Mouse (Mus musculus) lung, embryonic 16.5 days (tissue): Measurements from ENCODE around the gene Tmem126a. TPM values are rescaled to one million over a fixed set of nuclear protein-coding genes. Genes with fewer than 3 reads are reported as not detected.

ENCODE experiments used
- ATAC-seq: fragments of 200-750 bp; cut with Nextera tagmentation; 2 replicates; pipeline ENCODE4 v1.8.0; 2017; ENCODE audit warnings: low read depth, mild to moderate bottlenecking, moderate library complexity
- H3K27ac ChIP-seq: fragments of 300-500 bp; sonication (generic); 2 replicates; pipeline ENCODE4 v1.5.1; 2014; ENCODE audit warnings: mild to moderate bottlenecking, control low read depth, low read length
- H3K27me3 ChIP-seq: fragments of 300-500 bp; sonication (generic); 2 replicates; pipeline ENCODE4 v1.6.1; 2014; ENCODE audit warnings: low read depth, low read length, mixed read lengths; ENCODE audit not compliant: control insufficient read depth, insufficient read depth
- H3K36me3 ChIP-seq: fragments of 300-500 bp; sonication (generic); 2 replicates; pipeline ENCODE4 v1.6.1; 2014; ENCODE audit warnings: low read length; ENCODE audit not compliant: control insufficient read depth, insufficient read depth
- H3K4me1 ChIP-seq: fragments of 300-500 bp; sonication (generic); replicated peaks from 2 replicates; pipeline ENCODE4 v1.6.1; 2014; ENCODE audit warnings: low read length, mixed read lengths; ENCODE audit not compliant: control insufficient read depth, insufficient read depth
- H3K4me2 ChIP-seq: fragments of 300-500 bp; sonication (generic); 2 replicates; pipeline ENCODE4 v1.6.1; 2014; ENCODE audit warnings: low read depth, low read length, control low read depth
- H3K4me3 ChIP-seq: fragments of 300-500 bp; sonication (generic); 2 replicates; pipeline ENCODE4 v1.5.1; 2014; ENCODE audit warnings: mild to moderate bottlenecking, low read length, control low read depth
- H3K9ac ChIP-seq: fragments of 300-500 bp; sonication (generic); 2 replicates; pipeline ENCODE4 v1.6.1; 2014; ENCODE audit warnings: low read length, control low read depth
- H3K9me3 ChIP-seq: fragments of 300-500 bp; sonication (generic); 2 replicates; pipeline ENCODE4 v1.6.1; 2016; ENCODE audit warnings: low read length; ENCODE audit not compliant: control insufficient read depth
- WGBS: fragments of 180-500 bp; shearing (Covaris S2); extraction: QIAGEN DNeasy Blood & Tissue Kit; methylation state at CpG from one replicate; pipeline ENCODE4 v1.1.7; 2014; 5-methylcytosine and 5-hydroxymethylcytosine counted together
- polyA plus RNA-seq: library from polyadenylated mRNA; unstranded; fragments of >200 nt; fragmentation: Nextera tagmentation; extraction: Ambion mirVana; gene quantifications from 2 replicates; pipeline ENCODE4 v1.2.1, GENCODE M21; 2015

Gene Tmem126a
- polyA plus RNA-seq, 1 experiment from 2014 or later: 94.1 TPM

- Histone ChIP-seq H3K4me3 (peak overlapping the region; percentile 81), H3K9me3 (no peaks in the 10 kb centered on the region), H3K27ac (peak overlapping the region; percentile 86; the same call in 1 of the 2 replicates), H3K36me3 (peaks cover 13% of the 10 kb centered on the region), H3K9ac (peak overlapping the region; percentile 84), H3K4me1 (no peaks in the 10 kb centered on the region; the same call in 1 of the 2 replicates), H3K27me3 (no peaks in the 10 kb centered on the region), H3K4me2 (peak overlapping the region; percentile 64)
- no peak for ATAC-seq
- WGBS: 22% methylated on average over 7 of the region's 7 CpGs
Observed at GRCm38 (mm10) chr7:90456149-90456844, 732 bp downstream of the Tmem126a start.

DNA sequence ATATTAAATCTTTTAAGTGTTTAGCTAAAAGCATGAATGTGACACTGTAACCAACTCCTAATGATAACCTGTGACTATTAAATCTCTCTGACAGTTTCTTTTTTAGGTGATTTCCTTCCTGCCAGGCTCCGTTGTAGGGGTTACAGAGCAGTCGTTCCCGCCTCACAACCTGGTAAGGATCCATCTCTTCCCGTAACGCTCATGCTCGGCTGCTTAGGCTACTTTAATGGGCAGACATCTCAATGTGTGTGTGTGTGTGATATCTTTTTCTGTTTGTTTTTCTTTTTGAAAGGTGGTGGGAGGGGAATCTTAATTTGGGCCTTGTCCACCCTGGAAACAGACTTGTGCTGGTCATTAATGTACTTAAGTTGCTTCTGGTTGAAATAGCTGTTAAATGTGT, 12.8 kb downstream of the Tmem126a start:
- H3K4me3 ChIP-seq: peak overlapping the region; percentile 97
- H3K4me2 ChIP-seq: peak overlapping the region; percentile 60
- H3K27me3 ChIP-seq: no peaks in the 10 kb centered on the region
- no peak overlapping the region for H3K27ac ChIP-seq
- H3K36me3 ChIP-seq: peaks cover 3% of the 10 kb centered on the region; the same call in 1 of the 2 replicates
- peak overlapping the region; percentile 99 for H3K9ac ChIP-seq
- WGBS: 0% methylated on average over 6 of the region's 6 CpGs
- no peaks in the 10 kb centered on the region; the same call in 1 of the 2 replicates for H3K4me1 ChIP-seq
- no peaks in the 10 kb centered on the region for H3K9me3 ChIP-seq
- no peak for ATAC-seq

DNA sequence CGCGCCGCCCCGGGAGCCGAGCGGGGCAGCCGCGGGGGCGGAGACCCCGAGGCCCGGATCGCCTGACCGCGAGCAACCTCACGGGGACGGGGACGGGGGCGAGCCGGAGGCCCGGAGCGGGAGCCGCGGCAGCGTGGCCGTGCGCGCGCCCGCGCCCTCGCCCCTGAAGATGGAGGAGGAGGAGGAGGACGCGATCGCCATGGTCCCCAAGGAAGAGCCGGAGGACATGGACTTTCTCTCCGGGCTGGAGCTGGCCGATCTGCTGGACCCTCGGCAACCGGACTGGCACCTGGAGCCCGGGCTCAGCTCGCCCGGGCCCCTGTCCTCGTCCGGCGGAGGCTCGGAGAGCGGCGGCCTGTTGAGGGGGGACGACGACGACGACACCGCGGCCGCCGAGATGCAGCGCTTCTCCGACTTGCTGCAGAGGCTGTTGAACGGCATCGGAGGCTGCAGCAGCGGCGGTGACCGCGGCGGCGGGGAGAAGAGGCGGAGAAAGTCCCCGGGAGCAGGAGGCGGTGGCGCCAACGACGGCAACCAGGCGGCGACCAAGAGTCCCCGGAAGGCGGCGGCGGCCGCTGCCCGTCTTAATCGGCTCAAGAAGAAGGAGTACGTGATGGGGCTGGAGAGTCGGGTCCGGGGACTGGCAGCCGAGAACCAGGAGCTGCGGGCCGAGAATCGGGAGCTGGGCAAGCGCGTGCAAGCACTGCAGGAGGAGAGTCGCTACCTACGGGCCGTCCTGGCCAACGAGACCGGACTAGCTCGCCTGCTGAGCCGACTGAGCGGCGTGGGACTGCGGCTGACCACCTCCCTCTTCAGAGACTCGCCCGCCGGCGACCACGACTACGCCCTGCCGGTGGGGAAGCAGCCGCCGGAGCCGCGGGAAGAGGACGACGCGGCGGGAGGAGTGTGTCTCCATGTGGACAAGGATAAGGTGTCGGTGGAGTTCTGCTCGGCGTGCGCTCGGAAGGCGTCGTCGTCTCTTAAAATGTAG, 13.6 kb downstream of the Tmem126a start:
- peak; percentile 76 for ATAC-seq
- Histone ChIP-seq H3K27me3 (no peaks in the 10 kb centered on the region), H3K4me2 (peak overlapping the region; percentile 60), H3K4me1 (no peaks in the 10 kb centered on the region; the same call in 1 of the 2 replicates), H3K9me3 (no peaks in the 10 kb centered on the region), H3K27ac (peak overlapping the region; percentile 98), H3K36me3 (peaks cover 3% of the 10 kb centered on the region; the same call in 1 of the 2 replicates), H3K9ac (peak overlapping the region; percentile 99), H3K4me3 (peak overlapping the region; percentile 97)
- under 1% methylated on average over 99 of the region's 123 CpGs for WGBS

DNA sequence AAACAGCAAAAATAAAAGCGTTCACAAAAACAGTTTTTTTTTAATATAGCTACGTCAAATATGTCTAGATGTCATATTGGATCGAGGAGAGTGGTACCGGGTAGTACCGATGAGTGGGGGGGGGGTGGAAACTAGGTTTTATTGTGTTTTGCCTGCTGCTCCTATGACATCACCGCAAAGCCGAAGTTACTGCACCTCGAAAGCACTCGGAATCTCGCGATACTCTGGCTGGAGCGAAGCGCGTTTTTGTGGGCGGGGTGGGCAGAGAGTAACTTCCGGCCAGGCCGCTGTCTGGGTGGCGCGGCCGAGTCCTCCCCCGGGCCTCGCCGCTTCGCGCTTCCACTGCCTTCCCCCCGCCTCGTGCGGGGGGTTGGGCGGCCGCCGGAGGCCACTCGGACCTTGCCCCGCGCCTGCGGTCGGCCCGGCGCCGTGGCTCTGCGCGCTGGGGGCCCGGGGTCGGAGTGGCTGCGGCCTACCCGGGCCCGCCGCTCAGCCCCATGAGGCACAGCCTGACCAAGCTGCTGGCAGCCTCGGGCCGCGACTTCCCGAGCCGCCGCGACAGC, 14.4 kb downstream of the Tmem126a start, which contains the start of gene Crebzf:
Gene Crebzf (plus strand): TSS at position 212 of the 563 bp plus-strand sequence.
- no peaks in the 10 kb centered on the region; the same call in 1 of the 2 replicates for H3K4me1 ChIP-seq
- H3K27ac ChIP-seq: peak within 1 kb of the TSS; percentile 98
- H3K9me3 ChIP-seq: no peaks in the 10 kb centered on the region
- peak; percentile 97 for ATAC-seq
- H3K36me3 ChIP-seq: peaks cover 2% of the 10 kb centered on the region; the same call in 1 of the 2 replicates
- H3K4me3 ChIP-seq: peak within 1 kb of the TSS; percentile 97
- H3K27me3 ChIP-seq: no peaks in the 10 kb centered on the region
- peak within 1 kb of the TSS; percentile 99 for H3K9ac ChIP-seq
- WGBS: 0% methylated on average over 45 of the region's 54 CpGs
- peak within 1 kb of the TSS; percentile 70 for H3K4me2 ChIP-seq

- 12% methylated on average over 4 of the region's 4 CpGs for whole genome bisulfite sequencing
- H3K4me3 ChIP-seq: peak overlapping the region; percentile 97
Observed at GRCm38 (mm10) chr7:90442070-90442469, 15.0 kb downstream of the Tmem126a start.

DNA sequence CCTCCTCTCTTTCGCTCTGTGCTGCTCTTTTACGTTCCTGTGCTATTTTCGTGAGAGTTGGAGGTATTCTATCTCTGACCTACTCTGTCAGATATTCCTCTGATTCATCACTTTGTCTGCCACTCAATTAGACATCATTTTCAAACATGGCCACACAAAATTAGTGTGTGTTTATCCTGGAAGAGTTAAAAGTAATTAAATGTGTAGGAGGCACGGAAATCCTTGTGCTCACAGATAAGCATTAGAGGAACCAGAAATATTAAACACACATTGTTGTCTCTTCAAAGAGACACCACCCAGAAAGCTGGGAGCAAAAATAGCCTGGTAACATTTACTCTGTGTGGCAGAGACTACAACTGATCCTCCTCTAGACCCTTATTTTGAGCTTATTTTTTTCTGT, 17.0 kb downstream of the Tmem126a start:
- H3K4me3 ChIP-seq: no peak overlapping the region
- no peak for ATAC-seq
- no peak overlapping the region for H3K9ac ChIP-seq
- no peak overlapping the region for H3K4me2 ChIP-seq
- H3K4me1 ChIP-seq: no peaks in the 10 kb centered on the region
- no peaks in the 10 kb centered on the region for H3K9me3 ChIP-seq
- no peaks in the 10 kb centered on the region for H3K36me3 ChIP-seq
- 74% methylated on average over 4 of the region's 4 CpGs for WGBS
- no peaks in the 10 kb centered on the region for H3K27me3 ChIP-seq
- H3K27ac ChIP-seq: no peak overlapping the region

More at GRCm38 (mm10) chr7:90442070-90442469, 15.0 kb downstream of the Tmem126a start:
- no peaks in the 10 kb centered on the region; the same call in 1 of the 2 replicates for H3K36me3 ChIP-seq
- peak; percentile 2; the same call in 1 of the 2 replicates for ATAC-seq
- peak overlapping the region; percentile 99 for H3K9ac ChIP-seq
- H3K4me1 ChIP-seq: no peaks in the 10 kb centered on the region; the same call in 1 of the 2 replicates
- no peaks in the 10 kb centered on the region for H3K27me3 ChIP-seq
- no peaks in the 10 kb centered on the region for H3K9me3 ChIP-seq
- H3K27ac ChIP-seq: peak overlapping the region; percentile 98
- peak overlapping the region; percentile 70 for H3K4me2 ChIP-seq

- no peak overlapping the region for H3K9ac ChIP-seq
Observed at GRCm38 (mm10) chr7:90432221-90432620, 24.8 kb downstream of the Tmem126a start.

DNA sequence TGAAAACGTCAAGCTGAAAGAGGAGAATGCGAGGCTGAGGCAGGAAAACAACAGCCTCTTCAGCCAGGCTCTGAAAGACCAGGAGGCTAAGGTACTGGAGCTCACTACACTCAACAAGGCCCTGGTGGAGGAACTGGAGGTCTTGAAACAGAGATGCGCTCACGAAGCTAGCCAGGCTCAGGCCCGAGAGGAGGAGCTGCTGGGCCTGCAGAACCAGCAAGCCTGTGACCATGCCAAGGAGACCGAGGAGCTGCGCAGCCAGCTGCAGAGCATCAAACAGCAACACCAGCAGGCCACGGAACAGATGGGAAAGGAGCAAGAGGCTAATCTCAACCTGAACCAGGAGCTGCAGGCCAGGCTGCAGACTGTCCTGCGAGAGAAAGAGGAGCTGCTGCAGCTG, 30.0 kb downstream of the Tmem126a start:
- Histone ChIP-seq H3K36me3 (no peaks in the 10 kb centered on the region), H3K9me3 (no peaks in the 10 kb centered on the region), H3K27me3 (no peaks in the 10 kb centered on the region), H3K4me1 (0 out of 2 replicates have a peak, but pooled peaks cover 2% of the 10 kb centered on the region), H3K27ac (no peak overlapping the region), H3K9ac (peak overlapping the region; percentile 56; the same call in 1 of the 2 replicates), H3K4me3 (peak overlapping the region; percentile 44), H3K4me2 (peak overlapping the region; percentile 72)
- ATAC-seq: no peak
- 53% methylated on average over 9 of the region's 9 CpGs for WGBS

More at GRCm38 (mm10) chr7:90432221-90432620, 24.8 kb downstream of the Tmem126a start:
- no peaks in the 10 kb centered on the region for H3K9me3 ChIP-seq
- ATAC-seq: no peak
- H3K27ac ChIP-seq: no peak overlapping the region
- no peak overlapping the region for H3K4me3 ChIP-seq
- no peak overlapping the region for H3K4me2 ChIP-seq
- no peaks in the 10 kb centered on the region for H3K36me3 ChIP-seq
- no peaks in the 10 kb centered on the region for H3K4me1 ChIP-seq
- H3K27me3 ChIP-seq: no peaks in the 10 kb centered on the region
